In genomic region chr10:127526048-127526447, GRCm38 (mm10) we compare ENCODE assay signal across 9 mouse cellular contexts. TPM values are rescaled to one million over a fixed set of nuclear protein-coding genes. Genes with fewer than 3 reads are reported as not detected.
DNase-seq lines count a peak whose midpoint lies in the region; ATAC-seq and TF ChIP-seq lines count a peak whose summit lies in the region.
"Had no signal": no experiment of that assay in that cellular context is flagged by ENCODE, and none has a peak within 500 bp of the region (broad histone marks: within the 10 kb centered on the region; RNA-seq: fewer than 3 reads in every experiment).

No protein-coding gene starts in this region.

- peaks cover 49% of the 10 kb centered on the region for H3K4me1 ChIP-seq in heart, embryonic 10.5 days
- H3K4me1 ChIP-seq in bone marrow macrophage, adult 2 months (ENCODE audit: control insufficient read depth, insufficient read depth, low read length), result peaks cover 7% of the 10 kb centered on the region
- peaks cover 34% of the 10 kb centered on the region for H3K4me1 ChIP-seq in intestine, embryonic 15.5 days (replicated peaks)
- H3K4me1 ChIP-seq in neural tube, embryonic 11.5 days (ENCODE audit: control insufficient read depth, insufficient read depth, low read length), result peaks cover 30% of the 10 kb centered on the region

- peaks cover 83% of the 10 kb centered on the region for H3K27me3 ChIP-seq in heart, embryonic 10.5 days (ENCODE audit: insufficient read depth, poor library complexity, severe bottlenecking)
- peaks cover 72% of the 10 kb centered on the region for H3K27me3 ChIP-seq in intestine, embryonic 15.5 days (replicated peaks)
- peaks cover 72% of the 10 kb centered on the region for H3K27me3 ChIP-seq in neural tube, embryonic 11.5 days (ENCODE audit: control insufficient read depth, insufficient read depth, low read length)

- intact Hi-C loops in heart, postnatal 10 days (cut with DNase I), result no loop called here
- intact Hi-C loops in left cerebral cortex, postnatal 25 days (cut with DNase I), result no loop called here

- 3% methylated on average over 26 of the region's 26 CpGs for WGBS in heart, embryonic 10.5 days
- 2% methylated on average over 26 of the region's 26 CpGs for WGBS in intestine, embryonic 15.5 days
- WGBS in neural tube, embryonic 11.5 days, result 2% methylated on average over 25 of the region's 26 CpGs

- no peak overlapping the region for H3K9ac ChIP-seq in intestine, embryonic 15.5 days
- peak overlapping the region; percentile 14; the same call in 1 of the 2 replicates for H3K9ac ChIP-seq in neural tube, embryonic 11.5 days (ENCODE audit: low read length)

- peak overlapping the region; percentile 47 for H3K4me3 ChIP-seq in heart, embryonic 10.5 days
- H3K4me3 ChIP-seq in bone marrow macrophage, adult 2 months (ENCODE audit: insufficient read depth, low read length), result peak overlapping the region; percentile 54
- peak overlapping the region; percentile 23 for H3K4me3 ChIP-seq in intestine, embryonic 15.5 days (replicated peaks)
- H3K4me3 ChIP-seq in neural tube, embryonic 11.5 days (ENCODE audit: low read depth, low read length), result 0 out of 2 replicates have a peak overlapping the region, but pooled peaks have one; percentile 17

- TF ChIP-seq POLR2A in bone marrow macrophage, adult 2 months (IDR thresholded peaks at IDR 0.05; ENCODE audit: borderline replicate concordance, low read depth, low read length), result no peak

- H3K9me3 ChIP-seq in heart, embryonic 10.5 days, result no peaks in the 10 kb centered on the region
- no peaks in the 10 kb centered on the region for H3K9me3 ChIP-seq in intestine, embryonic 15.5 days
- H3K9me3 ChIP-seq in neural tube, embryonic 11.5 days (ENCODE audit: control insufficient read depth, low read length), result no peaks in the 10 kb centered on the region

- peak overlapping the region; percentile 54 for H3K4me2 ChIP-seq in intestine, embryonic 15.5 days (replicated peaks)
- H3K4me2 ChIP-seq in neural tube, embryonic 11.5 days (ENCODE audit: low read depth), result peak overlapping the region; percentile 36

- no peaks in the 10 kb centered on the region for H3K36me3 ChIP-seq in heart, embryonic 10.5 days
- H3K36me3 ChIP-seq in intestine, embryonic 15.5 days, result no peaks in the 10 kb centered on the region
- no peaks in the 10 kb centered on the region for H3K36me3 ChIP-seq in neural tube, embryonic 11.5 days (ENCODE audit: control insufficient read depth, insufficient read depth, low read length)

- no peak for TF ChIP-seq CTCF in bone marrow macrophage, adult 2 months (IDR thresholded peaks at IDR 0.05; ENCODE audit: low read depth, low read length)

- DNase-seq in heart, embryonic 10.5 days (ENCODE audit: low spot score), result no peak
- DNase-seq in heart, postnatal 10 days, result no peak
- no peak for DNase-seq in neural tube, embryonic 11.5 days (ENCODE audit: low spot score)
- DNase-seq in frontal cortex, postnatal 10 days (ENCODE audit: low spot score in 2 of 2), result no peak
- DNase-seq in left cerebral cortex, postnatal 25 days (ENCODE audit: low spot score in 2 of 2), result no peak
- DNase-seq in left cerebral cortex, adult 8-10 months (ENCODE audit: low spot score in 2 of 2), result no peak

- H3K27ac ChIP-seq in heart, embryonic 10.5 days, result no peak overlapping the region
- no peak overlapping the region for H3K27ac ChIP-seq in bone marrow macrophage, adult 2 months (ENCODE audit: insufficient read depth, low read depth, low read length)
- no peak overlapping the region for H3K27ac ChIP-seq in intestine, embryonic 15.5 days
- peak overlapping the region; percentile 69; the same call in 1 of the 2 replicates for H3K27ac ChIP-seq in neural tube, embryonic 11.5 days (ENCODE audit: low read depth, low read length)

- ATAC-seq in intestine, embryonic 15.5 days, result no peak
- no peak for ATAC-seq in neural tube, embryonic 11.5 days (ENCODE audit: insufficient read depth, low FRiP score, low TSS enrichment)

RNA-seq across cellular contexts. Expression of gene Shmt2, which starts 3.8 kb away (rescaled TPM):
- polyA plus RNA-seq in heart, embryonic 10.5 days (2016; fragmentation: Nextera tagmentation; extraction: Ambion mirVana), result 101 and 126 TPM in 2 replicates
- total RNA-seq in heart, postnatal 10 days (2021), result 10 to 100 TPM; 41.3 to 41.7 TPM
- polyA plus RNA-seq in bone marrow macrophage, adult 2 months (2012; ENCODE audit: insufficient read depth, insufficient read length, missing spikeins), result 21.0 and 22.8 TPM in 2 replicates
- 147 and 149 TPM in 2 replicates for polyA plus RNA-seq in intestine, embryonic 15.5 days (2015; fragmentation: Nextera tagmentation; extraction: Ambion mirVana)
- polyA plus RNA-seq in neural tube, embryonic 11.5 days (2014; fragmentation: Nextera tagmentation; extraction: Ambion mirVana), result 82.1 and 91.5 TPM in 2 replicates
- total RNA-seq in left cerebral cortex, postnatal 25 days (2021), result 10 to 100 TPM; 25.7 to 29.9 TPM
- total RNA-seq in left cerebral cortex, adult 8-10 months (2022), result 10 to 100 TPM; 24.4 to 33.6 (median 25.7) TPM

RNA-seq across cellular contexts. Expression of gene Nxph4, which starts 8.3 kb away (rescaled TPM):
- 0.16 and 0.33 TPM in 2 replicates for polyA plus RNA-seq in heart, embryonic 10.5 days (2016; fragmentation: Nextera tagmentation; extraction: Ambion mirVana)
- total RNA-seq in heart, postnatal 10 days (2021), result 1 to 10 TPM; 1.3 to 1.8 TPM
- polyA plus RNA-seq in bone marrow macrophage, adult 2 months (2012; ENCODE audit: insufficient read depth, insufficient read length, missing spikeins), result not detected in 2 replicates
- polyA plus RNA-seq in intestine, embryonic 15.5 days (2015; fragmentation: Nextera tagmentation; extraction: Ambion mirVana), result 4.9 and 5.7 TPM in 2 replicates
- 45.7 and 46.8 TPM in 2 replicates for polyA plus RNA-seq in neural tube, embryonic 11.5 days (2014; fragmentation: Nextera tagmentation; extraction: Ambion mirVana)
- 1 to 10 TPM; 5.5 to 6.9 TPM for total RNA-seq in left cerebral cortex, postnatal 25 days (2021)
- 1 to 10 TPM; 6.6 to 9.7 (median 8.4) TPM for total RNA-seq in left cerebral cortex, adult 8-10 months (2022)
- total RNA-seq: liver, adult 2 months had no signal
- polyA plus RNA-seq: liver, adult 2 months had no signal

RNA-seq across cellular contexts. Expression of gene Ndufa4l2, which starts 11.3 kb away (rescaled TPM):
- 7.8 and 9.0 TPM in 2 replicates for polyA plus RNA-seq in heart, embryonic 10.5 days (2016; fragmentation: Nextera tagmentation; extraction: Ambion mirVana)
- 10 to 100 TPM; 44.5 to 54.0 TPM for total RNA-seq in heart, postnatal 10 days (2021)
- polyA plus RNA-seq in bone marrow macrophage, adult 2 months (2012; ENCODE audit: insufficient read depth, insufficient read length, missing spikeins), result not detected in 2 replicates
- 52.7 and 53.8 TPM in 2 replicates for polyA plus RNA-seq in intestine, embryonic 15.5 days (2015; fragmentation: Nextera tagmentation; extraction: Ambion mirVana)
- 2.4 and 3.4 TPM in 2 replicates for polyA plus RNA-seq in neural tube, embryonic 11.5 days (2014; fragmentation: Nextera tagmentation; extraction: Ambion mirVana)
- total RNA-seq in left cerebral cortex, postnatal 25 days (2021), result 1 to 10 TPM; 2.9 to 6.7 TPM
- 1 to 10 TPM; 3.8 to 5.2 (median 4.6) TPM for total RNA-seq in left cerebral cortex, adult 8-10 months (2022)

RNA-seq across cellular contexts. Expression of gene Stac3, which starts 24.6 kb away (rescaled TPM):
- polyA plus RNA-seq in heart, embryonic 10.5 days (2016; fragmentation: Nextera tagmentation; extraction: Ambion mirVana), result 0.22 and 0.84 TPM in 2 replicates
- total RNA-seq in heart, postnatal 10 days (2021), result 1 to 10 TPM; 1.1 to 1.7 TPM
- 1.5 and 2.7 TPM in 2 replicates for polyA plus RNA-seq in bone marrow macrophage, adult 2 months (2012; ENCODE audit: insufficient read depth, insufficient read length, missing spikeins)
- 0.41 and 0.74 TPM in 2 replicates for polyA plus RNA-seq in intestine, embryonic 15.5 days (2015; fragmentation: Nextera tagmentation; extraction: Ambion mirVana)
- polyA plus RNA-seq in neural tube, embryonic 11.5 days (2014; fragmentation: Nextera tagmentation; extraction: Ambion mirVana), result 0.50 and 0.95 TPM in 2 replicates
- 1 to 10 TPM; 4.3 to 5.6 TPM for total RNA-seq in left cerebral cortex, postnatal 25 days (2021)
- total RNA-seq in left cerebral cortex, adult 8-10 months (2022), result 1 to 10 TPM; 2.3 to 4.5 (median 3.0) TPM
